In the genomic region with DNA sequence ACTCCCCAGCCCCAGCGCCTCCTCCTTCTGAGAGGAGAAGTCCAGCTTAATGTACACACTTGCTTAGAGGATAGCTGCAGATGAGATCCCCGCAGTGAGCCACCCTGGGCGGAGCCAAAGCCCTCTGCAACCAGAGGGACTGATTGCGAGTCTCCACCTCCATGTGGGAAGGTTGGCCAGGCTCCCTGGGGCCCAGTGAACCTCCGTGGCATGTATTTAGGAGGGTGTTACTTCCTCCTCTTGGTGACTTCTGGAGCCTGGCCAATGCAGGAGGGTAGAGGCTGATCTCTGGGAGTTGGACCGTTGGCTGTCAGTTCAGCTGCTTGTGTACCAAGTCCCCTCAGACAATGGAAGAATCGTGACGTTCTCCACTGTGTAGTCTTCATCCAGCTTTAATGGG, we compare ENCODE assay signal across 8 mouse cellular contexts.
DNase-seq lines count a peak whose midpoint lies in the region; TF ChIP-seq lines count a peak whose summit lies in the region.

No protein-coding gene starts in this region.

- intact Hi-C loops in gastrocnemius, adult 2 months (cut with DNase I) = no loop called here
- intact Hi-C loops in gastrocnemius, postnatal 14 days (cut with DNase I; ENCODE audit: low total_unique reads) = no loop called here

- DNase-seq in gastrocnemius, adult 2 months = peak; percentile 62
- no peak for DNase-seq in gastrocnemius, postnatal 14 days
- peak; percentile 52 for DNase-seq in NIH3T3 (ENCODE audit: low read depth)
- peak; percentile 60 for DNase-seq in kidney, adult 18-20 months
- DNase-seq in lung, postnatal 10 days = peak; percentile 77
- DNase-seq in embryo, embryonic 10.5 days (ENCODE audit: low spot score) = no peak
- DNase-seq in embryo, embryonic 10 days (ENCODE audit: low spot score) = no peak
- DNase-seq in gastrocnemius, postnatal 4 days (ENCODE audit: low spot score in 2 of 2) = no peak

- H3K4me3 ChIP-seq in gastrocnemius, adult 2 months = no peak overlapping the region

- H3K27ac ChIP-seq in gastrocnemius, adult 2 months = no peak overlapping the region

- no peak for TF ChIP-seq CTCF in gastrocnemius, adult 2 months (IDR thresholded peaks at IDR 0.05)

Comparison
In these comparisons a context has a peak if more than half of its experiments do, and no peak if none do; other contexts are left out.
1. DNase-seq: peak in gastrocnemius, adult 2 months (single experiment), NIH3T3 (single experiment), kidney, adult 18-20 months (single experiment) and lung, postnatal 10 days (single experiment); none in gastrocnemius, postnatal 14 days (single experiment), embryo, embryonic 10.5 days (single experiment), embryo, embryonic 10 days (single experiment) and gastrocnemius, postnatal 4 days (0 of 2).